Mouse (Mus musculus): ENCODE measurements around the gene Ccdc80. TPM values are rescaled to one million over a fixed set of nuclear protein-coding genes. Genes with fewer than 3 reads are reported as not detected.

The Ccdc80 gene
- 7.0 and 7.8 TPM in 2 replicates for polyA plus RNA-seq (2015; fragmentation: Nextera tagmentation; extraction: Ambion mirVana)

GRCm38 (mm10) chr16:45093137-45093731 lies at the start of gene Ccdc80:
Gene Ccdc80 (plus strand): TSS chr16:45093402.
- Histone ChIP-seq H3K36me3 (replicated peaks) (no peaks in the 10 kb centered on the region), H3K27ac (no peak within 1 kb of the TSS), H3K4me2 (peak within 1 kb of the TSS; percentile 55), H3K4me3 (peak within 1 kb of the TSS; percentile 30), H3K27me3 (replicated peaks) (no peaks in the 10 kb centered on the region), H3K9me3 (no peaks in the 10 kb centered on the region), H3K9ac (peak within 1 kb of the TSS; percentile 37), H3K4me1 (peaks cover 7% of the 10 kb centered on the region; the same call in 1 of the 2 replicates)
- 41% methylated on average over 6 of the region's 6 CpGs for WGBS
- no peak for ATAC-seq (replicated peaks)

DNA sequence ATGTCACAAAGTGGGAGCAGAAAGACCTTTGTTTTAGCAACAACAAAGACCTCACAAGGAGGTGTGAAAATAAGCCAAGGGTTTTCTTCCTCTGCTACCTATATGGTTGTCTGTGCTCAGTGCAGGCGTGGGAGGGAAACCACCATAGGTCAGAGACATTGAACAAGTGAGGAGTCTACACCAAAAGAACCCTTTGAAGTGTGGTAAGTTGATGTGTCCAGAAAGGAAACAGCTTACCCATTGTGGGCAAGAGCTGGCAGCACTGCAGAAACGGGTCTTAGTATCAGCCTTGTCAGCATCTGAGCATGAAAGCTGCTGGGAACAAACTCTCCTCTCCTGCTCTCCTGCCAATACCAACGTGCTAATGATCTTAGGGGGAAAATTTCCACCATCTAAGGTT lies 48.4 kb upstream of the Ccdc80 start:
- H3K27ac ChIP-seq = no peak overlapping the region
- no peaks in the 10 kb centered on the region for H3K9me3 ChIP-seq
- H3K36me3 ChIP-seq (replicated peaks) = no peaks in the 10 kb centered on the region
- H3K4me2 ChIP-seq = no peak overlapping the region
- no peaks in the 10 kb centered on the region for H3K4me1 ChIP-seq
- H3K9ac ChIP-seq = no peak overlapping the region
- 61% methylated on average over 3 of the region's 3 CpGs for WGBS
- H3K27me3 ChIP-seq (replicated peaks) = no peaks in the 10 kb centered on the region
- no peak for ATAC-seq (replicated peaks)
- no peak overlapping the region for H3K4me3 ChIP-seq

DNA sequence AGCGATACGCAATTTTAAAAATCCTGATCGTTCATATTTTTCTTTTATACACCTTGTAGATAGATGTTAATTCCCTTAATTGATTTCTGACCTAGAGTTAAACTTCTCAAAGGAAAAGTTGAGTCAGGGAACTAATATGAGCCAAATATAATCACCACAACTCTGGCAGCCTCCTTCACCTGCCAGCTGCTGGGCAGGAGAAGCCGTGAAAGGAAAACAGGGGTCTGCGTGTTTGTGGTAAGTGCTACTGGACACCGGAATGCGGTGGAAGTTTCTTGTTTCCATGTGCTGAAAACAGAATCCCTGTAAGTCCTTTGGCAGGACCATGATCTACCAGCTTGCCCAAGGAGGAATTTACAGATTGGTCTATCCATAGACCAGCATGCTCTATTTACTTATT lies 36.0 kb upstream of the Ccdc80 start:
- Histone ChIP-seq H3K4me2 (no peak overlapping the region), H3K9me3 (no peaks in the 10 kb centered on the region), H3K27ac (no peak overlapping the region), H3K4me1 (no peaks in the 10 kb centered on the region), H3K4me3 (no peak overlapping the region), H3K9ac (no peak overlapping the region), H3K36me3 (replicated peaks) (no peaks in the 10 kb centered on the region), H3K27me3 (replicated peaks) (no peaks in the 10 kb centered on the region)
- WGBS = 96% methylated on average over 7 of the region's 7 CpGs
- no peak for ATAC-seq (replicated peaks)

GRCm38 (mm10) chr16:45057922-45058321 lies 35.3 kb upstream of the Ccdc80 start:
- WGBS = 81% methylated on average over 4 of the region's 4 CpGs

DNA sequence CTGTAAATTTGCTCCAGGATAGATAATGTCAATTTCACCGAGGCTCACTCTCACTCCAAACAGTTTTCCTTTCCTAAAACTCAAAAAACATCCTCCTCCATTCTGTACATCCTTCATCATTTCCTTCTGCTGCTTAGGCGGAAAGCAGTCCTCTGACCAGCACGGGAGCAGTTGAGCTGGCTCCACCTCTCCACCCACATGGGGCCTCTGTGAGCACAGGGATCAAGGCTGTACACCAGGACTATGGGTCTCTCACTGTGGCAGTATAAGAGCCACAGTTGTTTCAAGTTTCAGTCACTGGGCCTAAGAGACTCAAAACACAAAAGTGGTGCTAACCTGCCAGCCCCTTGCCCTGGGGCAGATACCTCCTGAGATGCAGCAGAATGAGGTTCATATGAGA lies 32.1 kb upstream of the Ccdc80 start:
- Histone ChIP-seq H3K4me2 (no peak overlapping the region), H3K4me3 (no peak overlapping the region), H3K27me3 (replicated peaks) (no peaks in the 10 kb centered on the region), H3K36me3 (replicated peaks) (no peaks in the 10 kb centered on the region), H3K27ac (no peak overlapping the region), H3K9ac (no peak overlapping the region), H3K4me1 (no peaks in the 10 kb centered on the region), H3K9me3 (no peaks in the 10 kb centered on the region)
- 63% methylated on average over 3 of the region's 3 CpGs for WGBS
- ATAC-seq (replicated peaks) = no peak

More at GRCm38 (mm10) chr16:45057922-45058321, 35.3 kb upstream of the Ccdc80 start:
- Histone ChIP-seq H3K4me1 (no peaks in the 10 kb centered on the region), H3K27ac (no peak overlapping the region), H3K9ac (no peak overlapping the region), H3K36me3 (replicated peaks) (no peaks in the 10 kb centered on the region), H3K27me3 (replicated peaks) (no peaks in the 10 kb centered on the region), H3K4me2 (no peak overlapping the region), H3K9me3 (no peaks in the 10 kb centered on the region), H3K4me3 (no peak overlapping the region)
- no peak for ATAC-seq (replicated peaks)

DNA sequence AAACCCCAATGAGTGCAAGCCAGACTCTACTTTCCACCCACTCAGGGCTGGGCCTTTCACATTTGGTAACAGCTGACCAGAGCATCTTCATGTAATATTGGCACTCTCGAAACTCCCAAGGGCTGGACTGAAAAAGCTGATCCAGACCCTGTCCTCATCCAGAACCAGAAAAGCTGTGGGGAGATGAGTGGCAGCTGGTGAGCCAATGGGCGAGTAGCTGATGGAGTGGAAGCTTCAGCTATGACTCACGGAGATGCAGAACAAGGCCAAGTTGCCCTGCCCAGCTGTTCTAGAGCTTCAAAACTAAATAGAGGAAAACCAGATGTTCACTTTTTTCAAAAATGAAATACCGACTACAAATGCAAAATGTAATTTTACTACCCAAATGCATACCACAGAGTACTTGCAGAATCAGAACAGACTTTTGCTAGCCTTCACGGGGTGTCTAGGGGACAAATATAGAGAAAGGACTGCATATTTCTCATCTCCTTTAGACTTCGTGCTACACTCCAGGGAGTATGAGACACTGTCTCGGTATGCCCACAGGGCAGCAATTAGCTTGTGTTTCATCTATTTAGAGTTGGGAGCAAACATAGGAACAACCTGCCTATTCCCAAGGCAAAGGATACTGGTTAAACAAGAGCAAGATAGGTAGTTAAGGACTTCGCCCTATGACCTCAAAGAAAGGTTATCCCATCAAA lies 22.7 kb upstream of the Ccdc80 start:
- H3K27me3 ChIP-seq (replicated peaks) = no peaks in the 10 kb centered on the region
- no peaks in the 10 kb centered on the region for H3K9me3 ChIP-seq
- H3K4me2 ChIP-seq = no peak overlapping the region
- no peak overlapping the region for H3K27ac ChIP-seq
- H3K36me3 ChIP-seq (replicated peaks) = no peaks in the 10 kb centered on the region
- H3K4me3 ChIP-seq = no peak overlapping the region
- no peak overlapping the region for H3K9ac ChIP-seq
- 88% methylated on average over 8 of the region's 8 CpGs for WGBS
- no peak for ATAC-seq (replicated peaks)
- H3K4me1 ChIP-seq = no peaks in the 10 kb centered on the region

DNA sequence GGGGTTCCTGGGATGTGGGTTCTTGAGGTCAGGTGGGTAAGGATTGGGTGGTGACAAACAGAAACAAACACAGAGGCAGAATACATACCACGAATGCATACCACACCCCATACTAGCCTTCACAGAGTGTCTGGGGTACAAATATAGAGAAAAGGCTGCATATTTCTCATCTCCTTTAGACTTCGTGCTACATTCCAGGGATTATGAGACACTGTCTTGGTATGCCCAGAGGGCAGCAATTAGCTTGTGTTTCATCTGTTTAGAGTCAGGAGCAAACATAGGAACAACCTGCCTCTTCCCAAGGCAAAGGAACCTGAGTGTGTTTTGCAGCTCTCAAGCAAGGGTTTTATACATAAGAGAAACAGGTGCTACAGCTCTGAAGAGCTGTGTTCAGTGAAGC lies 21.8 kb upstream of the Ccdc80 start:
- H3K36me3 ChIP-seq (replicated peaks) = no peaks in the 10 kb centered on the region
- no peak for ATAC-seq (replicated peaks)
- 86% methylated on average over 2 of the region's 2 CpGs for WGBS
- no peaks in the 10 kb centered on the region for H3K27me3 ChIP-seq (replicated peaks)
- no peaks in the 10 kb centered on the region for H3K9me3 ChIP-seq
- no peaks in the 10 kb centered on the region for H3K4me1 ChIP-seq
- H3K27ac ChIP-seq = no peak overlapping the region
- no peak overlapping the region for H3K4me3 ChIP-seq
- no peak overlapping the region for H3K9ac ChIP-seq
- no peak overlapping the region for H3K4me2 ChIP-seq

- 91% methylated on average over 6 of the region's 6 CpGs for WGBS
- Histone ChIP-seq H3K36me3 (replicated peaks) (no peaks in the 10 kb centered on the region), H3K9ac (no peak overlapping the region), H3K4me2 (no peak overlapping the region), H3K9me3 (no peaks in the 10 kb centered on the region), H3K4me1 (no peaks in the 10 kb centered on the region), H3K27ac (no peak overlapping the region), H3K4me3 (no peak overlapping the region), H3K27me3 (replicated peaks) (no peaks in the 10 kb centered on the region)
- no peak for ATAC-seq (replicated peaks)
Measured at GRCm38 (mm10) chr16:45077517-45078080, 15.6 kb upstream of the Ccdc80 start.

GRCm38 (mm10) chr16:45079322-45079721 lies 13.9 kb upstream of the Ccdc80 start:
- no peaks in the 10 kb centered on the region for H3K4me1 ChIP-seq
- H3K36me3 ChIP-seq (replicated peaks) = no peaks in the 10 kb centered on the region
- no peak overlapping the region for H3K4me2 ChIP-seq
- no peak overlapping the region for H3K4me3 ChIP-seq
- no peaks in the 10 kb centered on the region for H3K27me3 ChIP-seq (replicated peaks)
- no peaks in the 10 kb centered on the region for H3K9me3 ChIP-seq
- WGBS = 66% methylated on average over 2 of the region's 2 CpGs
- 0 out of 2 replicates have a peak, but pooled peaks have one; percentile 50 for ATAC-seq (replicated peaks)
- no peak overlapping the region for H3K27ac ChIP-seq
- H3K9ac ChIP-seq = no peak overlapping the region

- Histone ChIP-seq H3K27ac (no peak overlapping the region), H3K9me3 (no peaks in the 10 kb centered on the region), H3K4me3 (no peak overlapping the region), H3K36me3 (replicated peaks) (no peaks in the 10 kb centered on the region), H3K4me1 (no peaks in the 10 kb centered on the region), H3K4me2 (no peak overlapping the region), H3K27me3 (replicated peaks) (no peaks in the 10 kb centered on the region), H3K9ac (no peak overlapping the region)
- no peak for ATAC-seq (replicated peaks)
- WGBS = 86% methylated on average over 1 of the region's 1 CpGs
Measured at GRCm38 (mm10) chr16:45088842-45089241, 4.4 kb upstream of the Ccdc80 start.

- no peak overlapping the region for H3K27ac ChIP-seq
- H3K4me3 ChIP-seq = no peak overlapping the region
- WGBS = 12% methylated on average over 10 of the region's 10 CpGs
- H3K9ac ChIP-seq = no peak overlapping the region
- no peaks in the 10 kb centered on the region for H3K9me3 ChIP-seq
- no peaks in the 10 kb centered on the region for H3K27me3 ChIP-seq (replicated peaks)
- peaks cover 7% of the 10 kb centered on the region; the same call in 1 of the 2 replicates for H3K4me1 ChIP-seq
- no peak overlapping the region for H3K4me2 ChIP-seq
- ATAC-seq (replicated peaks) = peak; percentile 90
- no peaks in the 10 kb centered on the region for H3K36me3 ChIP-seq (replicated peaks)
Measured at GRCm38 (mm10) chr16:45090005-45090404, 3.2 kb upstream of the Ccdc80 start.

- Histone ChIP-seq H3K4me3 (peak overlapping the region; percentile 30), H3K36me3 (replicated peaks) (no peaks in the 10 kb centered on the region), H3K27ac (no peak overlapping the region), H3K9me3 (no peaks in the 10 kb centered on the region), H3K9ac (peak overlapping the region; percentile 37), H3K4me1 (peaks cover 7% of the 10 kb centered on the region; the same call in 1 of the 2 replicates), H3K27me3 (replicated peaks) (no peaks in the 10 kb centered on the region), H3K4me2 (peak overlapping the region; percentile 55)
- ATAC-seq (replicated peaks) = peak; percentile 68
- 10% methylated on average over 9 of the region's 9 CpGs for WGBS
Measured at GRCm38 (mm10) chr16:45094136-45094756, 1.0 kb downstream of the Ccdc80 start.
